Mouse (Mus musculus) left cerebral cortex, postnatal 4 days (tissue): ENCODE results near the gene Hist2h3c1. TPM values are rescaled to one million over a fixed set of nuclear protein-coding genes. Genes with fewer than 3 reads are reported as not detected.
A peak's percentile ranks its signal among the peaks of the same experiment; 100 is the strongest.
"Not testable (repeated sequence)": the region's sequence is repeated elsewhere in the genome, so short reads cannot be mapped to it uniquely, and the experiment has no call there.

Source experiments
- DNase-seq: peaks from one replicate; pipeline ENCODE4 v3.0.0-alpha.2; 2022
- intact Hi-C: fragments of 180-260 bp; cut with DNase I; formaldehyde crosslinking; loops from one replicate; pipeline ENCODE4 v1.15.1; 2025
- total RNA-seq, 2 experiments: library from RNA; stranded (reverse); gene quantifications; 2 replicates each; pipeline ENCODE4 v1.2.3; 2021

Hist2h3c1 gene
- under 1 TPM in 1 of 2 experiments, not detected in 1; 0.90 TPM for total RNA-seq

DNA sequence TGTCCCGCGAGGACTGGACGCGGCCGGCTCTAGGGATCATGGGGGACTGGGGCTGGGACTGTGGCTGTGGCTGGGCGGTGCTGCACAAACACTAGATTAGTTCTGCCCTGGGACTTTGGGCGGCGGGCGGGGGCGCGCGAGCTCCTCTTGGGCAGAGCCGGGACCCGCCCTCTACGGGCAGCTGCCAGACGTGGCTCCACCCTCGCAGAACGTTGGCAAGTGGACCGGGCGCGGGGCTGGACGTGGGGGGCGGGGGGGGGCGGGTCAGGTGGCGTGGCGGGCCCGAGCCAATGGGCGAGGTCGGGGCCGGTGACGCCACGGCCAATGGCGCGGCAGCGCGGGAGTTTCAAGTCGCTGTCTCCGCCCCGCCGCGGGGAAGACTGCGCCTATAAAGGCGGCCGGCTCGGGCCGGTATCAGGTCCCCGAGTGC lies at the start of gene Hist2h3c1:
TSS of gene Hist2h3c1 (plus strand) at position 259 of the 430 bp plus-strand sequence.
- DNase-seq, intact Hi-C loops: not testable (repeated sequence)

DNA sequence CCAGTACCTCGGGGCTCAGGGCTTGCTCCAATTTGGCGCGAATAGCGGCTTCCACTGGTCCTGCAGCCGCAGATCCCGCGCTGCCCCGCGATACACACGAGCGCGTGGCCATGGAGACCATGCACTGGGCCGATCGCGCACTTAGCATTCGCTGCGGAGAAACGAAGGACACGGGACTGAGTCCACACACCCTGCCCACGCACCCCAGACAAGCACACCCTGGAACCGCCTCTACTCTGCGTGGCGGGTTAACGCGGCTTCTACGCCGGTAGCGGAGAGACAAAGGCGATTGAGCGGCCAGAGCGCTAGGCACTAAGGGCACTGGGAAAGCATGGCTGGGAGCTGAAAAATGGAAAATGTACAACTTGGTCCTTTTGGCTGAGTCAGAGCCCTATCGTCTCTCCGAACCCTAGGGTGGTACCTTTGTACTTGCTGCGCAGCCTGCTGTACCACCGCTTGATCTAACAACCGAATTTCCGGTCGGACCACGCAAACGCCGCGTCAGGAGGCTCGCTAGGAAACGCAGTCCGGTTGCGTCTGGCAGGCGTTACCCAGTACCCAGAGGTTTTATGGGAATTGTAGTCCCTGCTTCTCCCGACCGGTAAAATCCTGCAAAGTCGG lies 49.2 kb upstream of the Hist2h3c1 start:
- peak; percentile 91 for DNase-seq
- intact Hi-C loops, result no loop called here

DNA sequence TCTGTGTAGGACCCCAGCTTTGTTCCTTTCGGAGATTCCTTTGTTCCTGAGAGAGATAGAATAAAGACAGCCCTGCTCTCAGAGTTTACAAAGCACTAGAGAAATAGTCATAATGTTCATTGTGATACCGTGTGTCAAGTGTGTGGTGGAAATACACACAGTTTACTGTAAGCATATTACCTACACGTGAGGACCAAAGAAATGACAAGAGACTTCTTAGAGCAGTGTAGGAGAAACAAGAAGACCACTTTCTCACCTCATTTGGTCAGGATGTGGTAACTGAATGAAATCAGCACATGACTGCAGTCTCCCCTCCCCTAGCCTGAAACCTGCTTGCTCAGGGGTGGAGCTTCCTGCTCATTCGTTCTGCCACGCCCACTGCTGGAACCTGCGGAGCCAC lies 48.3 kb upstream of the Hist2h3c1 start:
- intact Hi-C loops, result no loop called here
- DNase-seq, result no peak

- intact Hi-C loops, DNase-seq: not testable (repeated sequence)
Observed at GRCm38 (mm10) chr3:96198601-96199251, 47.8 kb upstream of the Hist2h3c1 start.

GRCm38 (mm10) chr3:96199731-96200130 lies 46.8 kb upstream of the Hist2h3c1 start:
- intact Hi-C loops, result no loop called here
- DNase-seq, result no peak

GRCm38 (mm10) chr3:96207819-96208218 lies 38.7 kb upstream of the Hist2h3c1 start:
- no peak for DNase-seq
- intact Hi-C loops, result no loop called here

GRCm38 (mm10) chr3:96209242-96209641 lies 37.2 kb upstream of the Hist2h3c1 start:
- DNase-seq, result peak; percentile 28
- intact Hi-C loops, result no loop called here

GRCm38 (mm10) chr3:96219191-96219641 lies 27.3 kb upstream of the Hist2h3c1 start:
- intact Hi-C loops, result no loop called here
- DNase-seq, result no peak

DNA sequence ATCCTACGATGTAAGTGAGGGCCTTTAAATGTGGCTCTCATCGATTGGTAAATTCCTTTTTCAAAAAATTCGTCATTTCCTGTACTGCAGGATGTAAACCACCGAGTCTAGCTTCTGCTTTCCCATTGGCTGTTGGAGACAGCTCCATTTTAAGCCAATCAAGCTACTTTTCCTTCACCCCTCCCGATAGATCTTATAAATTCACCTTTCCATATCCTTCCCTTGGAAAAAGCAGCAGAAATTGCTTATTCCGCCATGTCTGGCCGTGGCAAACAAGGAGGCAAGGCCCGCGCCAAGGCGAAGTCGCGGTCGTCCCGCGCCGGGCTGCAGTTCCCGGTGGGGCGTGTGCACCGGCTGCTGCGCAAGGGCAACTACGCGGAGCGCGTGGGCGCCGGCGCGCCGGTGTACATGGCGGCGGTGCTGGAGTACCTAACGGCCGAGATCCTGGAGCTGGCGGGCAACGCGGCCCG lies 26.8 kb upstream of the Hist2h3c1 start, which contains the start of the genes Bola1 and Hist2h2ab:
TSS of gene Bola1 (minus strand) at position 49 of the 470 bp plus-strand sequence.
TSS of gene Hist2h2ab (plus strand) at position 205 of the 470 bp plus-strand sequence.
- intact Hi-C loops, result no loop called here
- DNase-seq, result peak; percentile 67

DNA sequence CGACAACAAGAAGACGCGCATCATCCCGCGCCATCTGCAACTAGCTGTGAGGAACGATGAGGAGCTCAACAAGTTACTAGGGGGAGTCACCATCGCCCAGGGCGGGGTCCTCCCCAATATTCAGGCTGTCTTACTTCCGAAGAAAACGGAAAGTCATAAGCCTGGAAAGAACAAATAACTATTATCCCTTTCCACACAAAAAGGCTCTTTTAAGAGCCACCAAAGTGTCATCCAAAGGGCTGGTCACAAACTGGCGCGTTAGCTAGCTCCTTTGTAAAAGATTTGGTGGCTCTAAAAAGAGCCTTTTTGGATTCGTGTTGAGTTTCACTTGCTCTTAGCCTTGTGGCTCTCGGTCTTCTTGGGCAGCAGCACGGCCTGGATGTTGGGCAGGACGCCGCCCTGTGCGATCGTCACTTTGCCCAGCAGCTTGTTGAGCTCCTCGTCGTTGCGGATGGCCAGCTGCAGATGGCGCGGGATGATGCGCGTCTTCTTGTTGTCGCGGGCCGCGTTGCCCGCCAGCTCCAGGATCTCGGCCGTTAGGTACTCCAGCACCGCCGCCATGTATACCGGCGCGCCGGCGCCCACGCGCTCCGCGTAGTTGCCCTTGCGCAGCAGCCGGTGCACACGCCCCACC lies 26.2 kb upstream of the Hist2h3c1 start:
- DNase-seq, intact Hi-C loops: not testable (repeated sequence)

DNA sequence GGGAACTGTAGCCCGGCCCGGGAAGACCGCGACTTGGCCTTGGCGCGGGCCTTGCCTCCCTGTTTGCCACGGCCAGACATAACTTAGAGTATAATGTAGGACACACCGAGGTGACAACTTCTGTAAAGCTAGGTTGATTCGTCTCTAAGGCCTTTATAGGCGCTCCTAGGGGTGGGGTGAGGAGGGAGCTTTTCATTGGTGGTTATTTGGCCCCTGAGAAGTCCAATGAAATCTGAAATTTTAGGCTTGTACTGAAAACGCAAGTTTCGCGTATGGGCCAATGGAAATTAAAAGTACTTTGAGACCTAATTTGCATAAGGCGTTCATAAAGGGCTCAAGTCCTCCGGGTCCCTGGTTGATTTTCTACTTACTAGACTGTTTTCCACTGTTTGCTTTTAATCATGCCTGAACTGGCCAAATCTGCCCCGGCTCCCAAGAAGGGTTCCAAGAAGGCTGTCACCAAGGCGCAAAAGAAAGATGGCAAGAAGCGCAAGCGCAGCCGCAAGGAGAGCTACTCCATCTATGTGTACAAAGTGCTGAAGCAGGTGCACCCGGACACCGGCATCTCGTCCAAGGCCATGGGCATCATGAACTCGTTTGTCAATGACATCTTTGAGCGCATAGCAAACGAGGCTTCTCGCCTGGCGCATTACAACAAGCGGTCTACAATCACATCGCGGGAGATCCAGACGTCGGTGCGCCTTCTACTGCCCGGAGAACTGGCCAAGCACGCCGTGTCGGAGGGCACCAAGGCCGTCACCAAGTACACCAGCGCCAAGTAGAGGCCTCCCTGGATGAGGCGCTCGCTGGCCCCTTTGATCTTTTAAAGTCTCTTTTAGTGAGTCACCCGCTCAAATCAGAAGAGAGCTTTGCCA lies 25.5 kb upstream of the Hist2h3c1 start, which contains the start of the genes Hist2h2ac and Hist2h2be:
TSS of gene Hist2h2ac (minus strand) at position 116 of the 875 bp plus-strand sequence.
TSS of gene Hist2h2be (plus strand) at position 355 of the 875 bp plus-strand sequence.
- DNase-seq, result peak; percentile 69
- intact Hi-C loops, result no loop called here

DNA sequence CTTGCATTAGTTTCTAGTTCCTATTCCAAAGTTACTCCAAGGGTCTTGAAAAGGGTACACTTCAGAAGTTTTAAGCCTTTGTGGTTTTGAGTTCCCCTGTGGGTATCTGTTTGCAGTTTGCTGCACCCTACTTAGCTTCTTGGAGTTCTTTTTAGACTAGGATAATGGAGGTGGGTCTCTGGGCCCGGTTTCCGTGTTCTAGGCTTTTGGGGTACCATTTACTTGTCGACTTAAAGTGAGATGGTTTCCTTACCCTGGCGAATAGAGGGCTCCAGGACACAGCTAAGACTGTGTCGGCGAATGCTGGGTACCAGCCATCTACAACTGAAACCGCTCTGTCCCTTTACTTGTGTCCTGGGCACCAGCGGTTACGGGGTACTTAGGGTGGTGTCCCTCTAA lies 24.8 kb upstream of the Hist2h3c1 start:
- intact Hi-C loops, result no loop called here
- no peak for DNase-seq

DNA sequence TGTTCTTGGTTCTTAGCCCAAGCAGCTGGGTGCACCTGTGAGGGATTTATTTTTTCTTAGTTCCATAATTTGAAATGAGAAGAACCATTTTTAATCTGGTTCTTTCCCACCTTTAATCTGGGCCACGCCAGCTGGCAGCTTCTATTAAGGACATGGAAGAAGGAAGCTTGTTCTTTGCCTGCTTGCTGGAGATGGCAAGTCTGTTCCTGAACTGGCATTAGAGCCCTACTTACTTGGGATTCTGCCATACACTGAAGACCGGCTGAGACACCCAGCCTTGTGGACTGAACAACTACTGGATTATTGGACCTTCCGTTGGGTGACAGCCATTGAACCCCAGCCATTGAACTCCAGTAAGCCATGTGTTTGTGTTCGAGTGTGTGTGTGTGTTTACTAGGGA lies 23.7 kb upstream of the Hist2h3c1 start:
- no peak for DNase-seq
- intact Hi-C loops, result no loop called here

- no peak for DNase-seq
- intact Hi-C loops, result no loop called here
Observed at GRCm38 (mm10) chr3:96225421-96225820, 21.1 kb upstream of the Hist2h3c1 start.

DNA sequence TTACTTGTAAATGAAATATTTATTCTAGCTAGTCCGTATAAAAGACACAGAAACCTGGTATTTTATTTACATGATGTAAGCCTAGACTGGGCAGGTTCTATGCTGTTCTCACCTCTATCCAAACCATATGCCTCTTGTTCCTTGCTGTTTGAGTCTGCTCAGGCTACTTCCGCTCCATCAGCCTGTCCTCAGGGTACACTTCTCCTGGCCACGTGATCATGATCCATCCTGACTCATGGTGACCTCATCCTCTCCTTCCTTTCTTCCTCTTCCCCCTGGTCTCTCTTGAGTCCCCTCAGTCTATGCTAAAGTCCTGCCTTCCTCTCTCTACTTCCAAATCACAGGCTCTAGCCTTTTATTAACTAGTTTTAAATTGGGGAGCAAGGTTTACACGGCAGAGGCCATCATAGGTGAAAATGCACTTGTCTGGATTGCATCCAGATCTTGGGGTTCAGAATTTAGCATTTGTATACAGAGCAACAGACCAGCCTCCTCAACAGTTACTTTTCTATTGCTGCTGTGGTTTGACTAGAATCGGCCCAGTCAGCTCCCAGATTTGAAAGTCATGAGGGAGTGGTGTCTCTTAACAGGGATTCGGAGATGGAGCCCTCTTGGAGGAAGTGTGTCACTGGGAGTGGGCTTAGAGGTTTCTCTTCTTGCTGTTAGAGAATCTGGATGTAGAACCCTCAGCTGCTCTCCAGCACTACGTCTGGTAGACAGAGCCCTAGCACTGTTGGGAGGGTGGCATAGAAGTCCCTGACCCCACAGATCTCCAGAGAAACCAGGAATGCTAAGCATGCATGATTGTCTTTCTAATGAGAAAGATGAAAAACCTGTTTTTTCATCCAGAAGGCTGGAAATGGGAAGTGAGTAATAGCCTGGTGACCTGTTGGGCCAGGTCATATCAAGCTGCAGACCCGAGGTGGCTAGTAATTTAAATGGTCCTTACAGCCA lies 19.5 kb upstream of the Hist2h3c1 start:
- intact Hi-C loops, result no loop called here
- DNase-seq, result no peak

DNA sequence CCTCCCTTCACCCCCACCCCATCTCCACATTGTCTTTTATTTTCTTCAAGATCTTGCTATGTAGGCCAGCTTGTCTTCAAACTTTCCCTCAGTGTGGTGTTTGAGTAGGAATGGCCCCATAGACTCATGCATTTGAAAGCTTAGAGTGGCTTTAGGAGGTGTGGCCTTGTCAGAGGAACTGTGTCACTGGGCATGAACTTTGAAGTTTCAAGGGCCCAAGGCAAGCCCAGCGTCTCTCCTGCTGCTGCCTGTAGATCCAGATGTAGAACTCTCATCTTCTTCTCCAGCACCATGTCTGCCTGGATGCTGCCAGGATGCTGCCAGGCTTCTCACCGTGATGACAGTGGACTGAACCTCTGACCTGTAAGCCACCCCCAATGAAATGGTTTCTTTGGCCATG lies 17.7 kb upstream of the Hist2h3c1 start:
- intact Hi-C loops, result no loop called here
- no peak for DNase-seq

DNA sequence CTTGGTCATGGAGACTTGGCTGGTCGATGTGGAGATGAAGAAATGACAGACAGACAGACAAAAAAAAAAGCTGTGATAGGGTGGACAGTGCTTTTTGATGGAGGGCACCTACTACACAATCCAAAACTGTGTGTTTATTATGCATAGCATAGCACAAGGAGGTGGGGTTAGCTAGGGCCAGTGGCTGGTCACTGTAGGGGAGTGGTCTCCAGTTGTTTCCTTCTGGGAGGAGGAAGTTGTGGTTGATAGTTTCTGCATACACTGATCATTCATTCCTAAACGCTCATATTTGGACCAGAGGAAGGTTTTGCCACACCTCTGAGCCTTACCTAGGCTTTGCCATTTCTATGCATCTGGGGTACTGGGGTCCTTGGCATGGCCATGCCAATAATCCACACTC lies 16.1 kb upstream of the Hist2h3c1 start:
- intact Hi-C loops, result no loop called here

DNA sequence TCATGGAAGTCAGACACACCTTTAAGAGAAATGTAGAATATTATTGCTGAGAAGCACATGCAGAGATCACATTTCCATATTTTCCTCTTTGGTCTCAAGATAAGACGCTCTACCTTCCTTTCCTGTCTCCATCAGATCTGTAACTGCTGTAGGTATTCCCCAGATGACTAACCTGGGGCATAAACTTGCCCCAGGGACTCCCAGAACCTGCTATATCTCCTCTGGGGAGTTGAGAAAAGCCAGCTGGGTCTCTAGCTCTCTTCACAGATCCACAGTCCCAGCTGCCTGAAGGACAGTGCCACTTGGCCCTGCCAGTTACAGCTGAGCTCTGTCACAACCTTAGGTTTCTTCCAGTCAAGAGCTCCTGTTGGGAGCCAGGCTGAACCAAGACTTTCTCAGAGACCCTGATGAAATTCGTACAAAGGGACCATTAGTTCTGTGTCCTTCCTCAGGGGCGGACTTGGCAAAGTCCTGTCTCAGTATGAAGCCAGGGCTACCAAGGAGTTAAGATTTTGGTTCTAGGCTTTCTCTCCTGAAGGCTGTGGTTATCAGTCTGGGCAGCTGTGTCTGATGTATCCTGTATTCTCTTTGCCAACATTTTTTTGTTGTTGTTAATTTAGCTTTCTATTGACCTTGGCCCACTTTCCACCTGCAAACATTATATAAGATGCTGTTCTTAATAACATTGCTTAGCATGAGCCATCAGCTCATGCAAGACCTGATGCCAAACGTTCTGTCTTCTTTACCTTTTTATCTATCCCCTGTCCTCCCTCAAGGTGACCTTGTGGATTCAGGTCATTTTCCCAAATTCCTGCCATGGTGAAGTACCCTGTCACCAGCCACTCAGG lies 15.4 kb upstream of the Hist2h3c1 start:
- DNase-seq, result no peak
- intact Hi-C loops, result no loop called here

More for the DNA sequence above, 16.1 kb upstream of the Hist2h3c1 start:
- DNase-seq, result no peak
